Mouse (Mus musculus) megakaryocyte, embryonic 14.5 days (primary cell): ENCODE measurements around the gene Nubpl.

Source experiments
- FLI1 ChIP-seq: IDR thresholded peaks from 2 replicates; pipeline ENCODE4 v1.6.1; 2012; ENCODE audit warnings: low read length, inconsistent platforms, mixed read lengths
- GATA1 ChIP-seq: IDR thresholded peaks from 3 replicates; pipeline ENCODE4 v1.6.1; 2012; ENCODE audit warnings: mixed read lengths, low read length, inconsistent platforms, borderline replicate concordance

DNA sequence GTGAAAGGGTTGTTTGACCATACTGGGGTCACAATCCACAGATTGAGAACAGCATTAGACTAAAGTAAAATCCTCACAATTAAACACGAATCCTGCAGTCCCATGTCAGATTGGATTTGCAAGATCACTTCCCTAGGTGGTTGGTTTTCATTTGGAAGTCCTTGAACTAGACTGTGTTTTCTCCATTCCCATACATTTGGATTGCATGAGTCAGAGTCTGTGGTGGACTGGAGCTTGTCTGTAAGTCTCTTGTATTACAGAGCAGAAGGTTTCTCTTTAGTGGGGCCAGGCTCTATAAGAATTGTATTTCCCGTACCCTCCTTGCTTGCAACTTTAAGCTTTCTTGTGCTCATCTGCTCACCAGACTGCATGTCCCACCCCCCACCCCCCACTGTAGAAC, 151.0 kb downstream of the Nubpl start:
- TF ChIP-seq GATA1, result no peak
- no peak for TF ChIP-seq FLI1
